Mouse (Mus musculus) spleen, adult 2 months (tissue): ENCODE data around the gene Ahctf1.

Experiments used
- CTCF ChIP-seq: fragments of 200-500 bp; IDR thresholded peaks from 2 replicates; pipeline ENCODE4 v1.5.1; 2011; ENCODE audit warnings: mild to moderate bottlenecking, inconsistent platforms; ENCODE audit not compliant: insufficient read depth, insufficient read length, insufficient replicate concordance; ENCODE audit errors: extremely low read depth
- POLR2A ChIP-seq: fragments of 200-500 bp; IDR thresholded peaks from 2 replicates; pipeline ENCODE4 v1.6.1; 2011; ENCODE audit warnings: low read depth, low read length, inconsistent platforms

DNA sequence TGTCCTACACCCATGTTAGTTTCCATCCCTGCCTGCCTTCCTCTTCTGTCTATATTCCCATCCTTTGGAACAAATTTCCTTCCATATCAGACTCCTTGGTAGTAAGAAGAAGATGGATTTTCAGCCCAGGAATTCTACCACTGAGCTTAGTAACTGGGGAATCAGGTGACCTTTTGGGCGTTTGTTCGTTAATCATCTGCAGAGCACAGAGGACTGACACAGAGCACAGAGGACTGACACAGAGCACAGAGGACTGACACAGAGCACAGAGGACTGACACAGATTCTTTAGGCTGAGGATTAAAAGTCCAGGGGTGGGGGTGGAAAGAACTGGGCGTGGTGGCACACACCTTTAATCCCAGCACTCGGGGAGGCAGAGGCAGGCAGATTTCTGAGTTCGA lies 2.3 kb upstream of the Ahctf1 start:
- TF ChIP-seq POLR2A (no peak), CTCF (no peak)
